Mouse (Mus musculus): Measurements from ENCODE around the gene Gngt2. TPM values are rescaled to one million over a fixed set of nuclear protein-coding genes. Genes with fewer than 3 reads are reported as not detected.
A peak's percentile ranks its signal among the peaks of the same experiment; 100 is the strongest.

Gngt2 gene
- polyA plus RNA-seq, 1 experiment from 2014 or later, result 8.9 TPM

DNA sequence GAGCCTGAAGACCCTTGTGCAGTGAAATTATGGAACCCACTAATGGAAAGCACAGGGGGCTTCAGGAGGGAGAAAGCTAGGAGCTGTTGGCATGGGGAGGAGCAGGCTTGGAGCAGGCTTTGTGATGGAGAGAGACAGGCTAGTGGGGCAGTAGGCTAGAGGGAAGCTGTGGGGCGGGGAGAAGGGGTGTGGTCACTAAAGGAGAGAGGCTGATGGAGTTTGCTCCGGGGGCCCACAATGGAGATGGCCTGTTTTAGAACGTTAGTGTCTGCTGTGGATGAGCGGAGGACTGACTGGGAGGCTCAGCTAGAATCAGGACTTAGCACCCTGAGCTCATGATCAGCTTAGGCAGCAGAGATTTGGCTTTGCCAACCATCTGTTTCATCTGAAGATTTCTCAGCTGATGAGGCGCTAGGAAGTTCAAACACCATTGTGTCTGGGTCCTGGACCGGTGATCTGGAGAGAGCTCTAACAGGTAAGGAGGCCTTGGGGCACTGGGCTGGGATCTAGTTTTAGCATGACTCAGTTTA, 6.5 kb downstream of the Gngt2 start:
- Histone ChIP-seq H3K4me2 (replicated peaks) (no peak overlapping the region), H3K27ac (no peak overlapping the region), H3K27me3 (0 out of 2 replicates have a peak, but pooled peaks cover 7% of the 10 kb centered on the region), H3K9me3 (no peaks in the 10 kb centered on the region), H3K4me1 (peaks cover 8% of the 10 kb centered on the region; the same call in 1 of the 2 replicates), H3K9ac (no peak overlapping the region), H3K4me3 (no peak overlapping the region), H3K36me3 (no peaks in the 10 kb centered on the region)
- WGBS, result 63% methylated on average over 6 of the region's 6 CpGs
- no peak for ATAC-seq (ENCODE audit: insufficient number of reproducible peaks, insufficient read depth, low FRiP score, low TSS enrichment)

DNA sequence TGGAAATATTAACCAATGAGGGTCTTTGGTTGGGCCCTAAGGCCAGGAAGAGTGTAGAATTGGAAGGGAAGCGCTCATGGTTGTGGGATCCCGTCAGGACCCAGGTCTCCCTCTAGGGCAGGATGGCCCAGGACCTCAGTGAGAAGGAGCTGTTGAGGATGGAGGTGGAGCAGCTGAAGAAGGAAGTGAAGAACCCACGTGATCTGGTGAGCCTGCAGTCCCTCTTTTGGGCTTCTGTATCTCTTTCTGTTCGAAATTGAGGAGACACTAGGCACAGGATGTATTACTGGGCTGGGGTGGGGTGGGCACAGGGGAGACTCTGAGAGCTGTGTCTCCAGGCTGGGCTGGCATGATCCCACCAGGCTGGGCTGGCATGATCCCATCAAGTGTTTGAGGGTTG, 7.9 kb downstream of the Gngt2 start:
- no peak for ATAC-seq (ENCODE audit: insufficient number of reproducible peaks, insufficient read depth, low FRiP score, low TSS enrichment)

DNA sequence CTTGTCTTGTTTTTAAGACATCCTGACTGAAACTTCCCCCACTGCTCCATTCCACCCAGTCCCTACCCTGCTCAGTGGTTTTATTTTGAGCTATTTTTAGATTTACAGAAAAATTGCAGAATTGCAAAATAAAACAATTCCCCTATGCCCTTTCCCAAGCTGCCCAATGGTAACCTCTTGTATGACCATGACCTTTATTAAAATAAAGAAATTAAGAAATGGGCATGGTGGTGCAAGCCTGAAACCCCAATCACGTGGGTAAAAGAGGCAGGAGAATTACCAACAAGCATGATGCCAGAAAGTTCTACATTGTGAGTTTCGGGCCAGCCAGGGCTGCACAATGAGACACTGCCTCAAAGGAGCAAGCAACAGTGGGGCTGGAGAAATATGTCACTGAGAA, 13.9 kb downstream of the Gngt2 start:
- no peak overlapping the region for H3K9ac ChIP-seq
- no peaks in the 10 kb centered on the region for H3K27me3 ChIP-seq
- H3K4me1 ChIP-seq, result no peaks in the 10 kb centered on the region
- H3K9me3 ChIP-seq, result no peaks in the 10 kb centered on the region
- H3K4me3 ChIP-seq, result no peak overlapping the region
- H3K27ac ChIP-seq, result no peak overlapping the region
- ATAC-seq (ENCODE audit: insufficient number of reproducible peaks, insufficient read depth, low FRiP score, low TSS enrichment), result no peak
- 71% methylated on average over 2 of the region's 2 CpGs for WGBS
- H3K36me3 ChIP-seq, result no peaks in the 10 kb centered on the region
- no peak overlapping the region for H3K4me2 ChIP-seq (replicated peaks)

More for the DNA sequence above, 7.9 kb downstream of the Gngt2 start:
- Histone ChIP-seq H3K4me2 (replicated peaks) (no peak overlapping the region), H3K4me3 (no peak overlapping the region), H3K36me3 (no peaks in the 10 kb centered on the region), H3K9ac (no peak overlapping the region), H3K4me1 (peaks cover 8% of the 10 kb centered on the region; the same call in 1 of the 2 replicates), H3K9me3 (no peaks in the 10 kb centered on the region), H3K27me3 (0 out of 2 replicates have a peak, but pooled peaks cover 7% of the 10 kb centered on the region), H3K27ac (no peak overlapping the region)
- 72% methylated on average over 4 of the region's 4 CpGs for WGBS

DNA sequence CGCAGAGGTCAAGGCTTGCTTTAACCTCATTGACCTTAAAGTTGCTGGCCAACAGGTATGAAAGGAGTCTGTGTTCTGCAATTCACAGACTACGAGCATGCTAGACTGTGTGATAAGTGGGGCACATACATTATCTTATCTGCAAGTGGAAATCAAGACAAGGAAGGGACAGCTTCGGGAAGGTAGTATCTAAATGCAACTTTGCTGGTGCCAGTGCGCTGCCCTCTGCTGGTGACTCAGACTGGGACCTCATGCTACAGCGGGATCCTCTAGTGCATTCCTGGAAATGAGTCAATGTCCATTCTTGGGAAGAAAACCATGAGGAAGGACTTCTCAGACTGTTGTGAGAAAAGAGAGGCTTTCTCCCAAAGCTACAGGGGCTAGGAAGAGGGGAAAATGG, 16.7 kb downstream of the Gngt2 start:
- no peak overlapping the region for H3K4me2 ChIP-seq (replicated peaks)
- H3K9me3 ChIP-seq, result no peaks in the 10 kb centered on the region
- no peaks in the 10 kb centered on the region for H3K4me1 ChIP-seq
- H3K9ac ChIP-seq, result no peak overlapping the region
- WGBS, result 61% methylated on average over 5 of the region's 5 CpGs
- H3K27ac ChIP-seq, result no peak overlapping the region
- no peak overlapping the region for H3K4me3 ChIP-seq
- H3K27me3 ChIP-seq, result no peaks in the 10 kb centered on the region
- no peak for ATAC-seq (ENCODE audit: insufficient number of reproducible peaks, insufficient read depth, low FRiP score, low TSS enrichment)
- no peaks in the 10 kb centered on the region for H3K36me3 ChIP-seq

DNA sequence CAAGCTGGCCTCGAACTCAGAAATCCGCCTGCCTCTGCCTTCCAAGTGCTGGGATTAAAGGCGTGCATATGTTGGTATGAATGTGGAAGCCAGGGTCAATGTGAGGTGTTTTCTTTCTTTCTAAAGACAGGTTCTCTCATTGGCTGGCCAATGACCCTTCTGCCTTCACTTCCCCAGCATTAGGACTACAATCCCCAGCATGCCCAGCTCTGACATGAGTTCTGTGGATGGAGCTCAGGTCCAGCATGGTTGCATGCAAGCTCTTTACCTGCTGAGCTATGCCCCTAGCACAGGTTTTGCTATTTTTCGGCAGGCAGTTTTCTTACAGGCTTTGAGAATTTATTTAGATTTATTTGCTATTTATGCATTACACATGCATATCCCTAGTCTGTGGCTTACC, 20.3 kb downstream of the Gngt2 start:
- 76% methylated on average over 4 of the region's 4 CpGs for WGBS
- ATAC-seq (ENCODE audit: insufficient number of reproducible peaks, insufficient read depth, low FRiP score, low TSS enrichment), result no peak
- Histone ChIP-seq H3K4me3 (no peak overlapping the region), H3K27me3 (no peaks in the 10 kb centered on the region), H3K9me3 (no peaks in the 10 kb centered on the region), H3K27ac (no peak overlapping the region), H3K9ac (no peak overlapping the region), H3K36me3 (no peaks in the 10 kb centered on the region), H3K4me2 (replicated peaks) (peak overlapping the region; percentile 62; the same call in 1 of the 2 replicates), H3K4me1 (peaks cover 8% of the 10 kb centered on the region; the same call in 1 of the 2 replicates)

DNA sequence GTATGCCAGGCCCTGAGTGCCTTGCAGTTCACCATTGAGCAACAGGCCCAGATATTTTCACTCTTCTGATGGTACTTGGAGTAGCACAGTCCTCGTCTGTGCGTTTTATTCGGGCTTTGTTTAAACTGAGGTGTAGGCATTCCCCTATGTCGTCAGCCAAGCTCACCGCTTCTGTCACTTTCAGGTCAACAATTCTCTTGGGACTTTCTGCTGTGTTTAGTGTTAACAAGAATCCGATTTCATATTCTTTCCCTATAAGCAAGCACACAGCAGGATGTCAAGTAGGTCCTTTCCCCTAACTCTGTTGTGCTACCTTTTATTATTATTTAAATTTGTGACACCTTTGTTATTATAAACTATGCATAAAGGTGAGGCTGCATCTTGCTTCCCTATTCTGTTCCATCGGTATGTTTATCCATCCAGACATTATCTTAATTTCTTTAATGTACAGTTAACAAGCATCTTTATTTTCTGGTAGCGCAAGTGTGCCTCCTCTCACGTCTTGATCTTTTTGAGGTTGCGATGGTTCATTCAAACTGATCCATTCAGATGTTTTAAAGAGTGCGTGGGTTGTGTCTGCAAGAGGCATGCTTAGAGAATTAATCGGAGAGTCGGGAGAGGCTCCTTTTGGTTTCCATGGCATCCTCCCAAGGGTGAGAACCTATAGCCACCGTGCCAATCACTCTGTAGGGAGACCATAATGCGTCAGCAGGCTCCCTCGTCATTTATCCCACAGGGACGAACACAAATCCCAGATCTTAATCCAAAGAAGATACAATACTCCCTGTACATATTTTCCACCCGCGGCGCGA, 20.9 kb downstream of the Gngt2 start:
- 19% methylated on average over 21 of the region's 21 CpGs for WGBS
- ATAC-seq (ENCODE audit: insufficient number of reproducible peaks, insufficient read depth, low FRiP score, low TSS enrichment), result no peak
- Histone ChIP-seq H3K9me3 (no peaks in the 10 kb centered on the region), H3K4me1 (peaks cover 8% of the 10 kb centered on the region; the same call in 1 of the 2 replicates), H3K9ac (peak overlapping the region; percentile 51; the same call in 1 of the 2 replicates), H3K27ac (peak overlapping the region; percentile 92), H3K4me2 (replicated peaks) (peak overlapping the region; percentile 62), H3K27me3 (no peaks in the 10 kb centered on the region), H3K4me3 (peak overlapping the region; percentile 67), H3K36me3 (no peaks in the 10 kb centered on the region)

DNA sequence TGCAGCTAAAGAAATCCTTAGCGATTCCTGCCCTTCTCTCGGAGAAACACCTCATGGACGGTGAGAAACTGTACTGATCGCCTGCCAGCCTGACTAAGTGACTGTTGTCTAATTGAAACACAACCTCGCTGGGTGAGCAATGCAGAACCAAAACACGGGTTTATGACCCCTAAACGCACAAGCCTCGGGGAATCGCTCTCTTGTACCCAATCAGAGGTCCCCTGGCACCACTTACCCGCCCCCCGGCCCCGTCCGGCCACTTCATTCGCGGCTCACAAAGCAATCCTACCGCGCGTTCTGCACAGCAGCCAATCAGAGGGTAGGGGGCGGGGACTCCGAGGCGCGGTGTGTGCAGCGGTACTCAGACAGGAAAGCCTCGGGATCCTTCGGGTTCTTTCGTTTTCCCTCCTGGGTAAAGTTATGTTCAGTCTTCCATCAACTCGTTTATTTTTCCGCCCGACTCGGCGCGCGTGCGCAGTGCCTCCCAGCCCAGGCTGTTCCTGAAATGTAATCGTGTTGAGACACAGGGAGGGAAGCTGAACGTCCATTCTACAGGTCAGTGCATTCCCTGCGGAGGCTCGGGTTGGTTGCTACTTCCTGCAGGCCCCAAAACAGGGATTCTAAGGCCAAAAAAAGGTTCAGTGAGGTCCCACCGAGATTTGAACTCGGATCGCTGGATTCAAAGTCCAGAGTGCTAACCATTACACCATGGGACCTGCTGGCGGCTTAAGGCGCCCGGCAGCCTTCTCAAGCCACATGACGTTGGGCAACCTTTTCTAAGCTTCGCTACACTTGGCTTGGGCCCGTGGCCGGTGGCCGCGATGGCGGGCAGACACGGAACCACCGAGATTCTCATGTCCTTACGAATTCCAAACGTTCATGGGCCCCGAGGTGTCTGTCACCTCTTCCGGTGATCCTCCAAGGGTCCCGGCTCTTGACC, 21.8 kb downstream of the Gngt2 start:
- peak overlapping the region; percentile 51 for H3K9ac ChIP-seq
- H3K9me3 ChIP-seq, result no peaks in the 10 kb centered on the region
- WGBS, result under 1% methylated on average over 58 of the region's 58 CpGs

DNA sequence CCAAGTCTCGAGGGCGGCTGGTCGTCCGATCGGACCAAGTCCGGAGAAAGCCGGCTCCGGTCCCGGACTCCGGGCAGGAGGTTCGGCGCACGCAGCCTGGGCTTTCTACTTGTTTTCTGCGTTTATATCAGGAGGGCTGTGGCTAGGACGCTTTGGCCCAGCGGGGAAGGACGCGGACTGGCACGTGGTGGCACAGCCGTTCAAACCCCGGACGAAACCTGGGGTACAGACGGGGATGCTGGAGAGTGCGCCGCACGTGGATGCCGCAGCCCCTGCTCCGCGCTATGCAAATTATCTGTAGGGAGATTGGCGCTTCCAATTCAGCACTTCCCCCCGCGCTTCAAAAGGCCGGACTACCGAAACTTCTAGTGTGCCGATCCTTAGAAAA, 22.4 kb downstream of the Gngt2 start:
- Histone ChIP-seq H3K4me3 (peak overlapping the region; percentile 67), H3K4me2 (replicated peaks) (peak overlapping the region; percentile 62), H3K27me3 (no peaks in the 10 kb centered on the region), H3K27ac (peak overlapping the region; percentile 92), H3K9ac (peak overlapping the region; percentile 51), H3K9me3 (no peaks in the 10 kb centered on the region), H3K36me3 (no peaks in the 10 kb centered on the region), H3K4me1 (peaks cover 8% of the 10 kb centered on the region; the same call in 1 of the 2 replicates)
- under 1% methylated on average over 35 of the region's 35 CpGs for WGBS
- ATAC-seq (ENCODE audit: insufficient number of reproducible peaks, insufficient read depth, low FRiP score, low TSS enrichment), result peak; percentile 65

More for the DNA sequence above, 21.8 kb downstream of the Gngt2 start:
- Histone ChIP-seq H3K4me1 (peaks cover 8% of the 10 kb centered on the region; the same call in 1 of the 2 replicates), H3K4me2 (replicated peaks) (peak overlapping the region; percentile 62), H3K27me3 (no peaks in the 10 kb centered on the region), H3K36me3 (no peaks in the 10 kb centered on the region), H3K4me3 (peak overlapping the region; percentile 67), H3K27ac (peak overlapping the region; percentile 92)
- peak; percentile 95 for ATAC-seq (ENCODE audit: insufficient number of reproducible peaks, insufficient read depth, low FRiP score, low TSS enrichment)

DNA sequence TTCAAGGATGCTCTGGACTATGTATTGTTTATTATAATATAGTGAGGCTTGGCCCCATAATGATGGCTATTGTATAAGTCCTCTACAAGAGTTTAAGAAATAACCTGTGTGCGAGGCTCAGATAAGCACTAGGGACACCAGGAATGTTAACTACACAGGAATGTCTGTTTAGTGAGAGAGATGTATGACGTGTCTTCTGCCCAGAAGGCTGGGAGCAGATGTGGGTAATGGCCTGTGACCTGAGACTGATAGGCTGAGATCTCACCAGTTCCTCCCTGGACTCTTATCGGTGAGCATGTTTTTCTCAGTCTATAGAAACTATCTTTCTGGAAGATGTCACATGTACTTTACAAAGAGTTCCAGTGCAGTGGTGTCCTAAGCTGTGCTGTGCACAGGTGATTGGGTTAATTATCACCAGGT, 23.1 kb downstream of the Gngt2 start:
- H3K36me3 ChIP-seq, result no peaks in the 10 kb centered on the region
- peak overlapping the region; percentile 51 for H3K9ac ChIP-seq
- H3K4me1 ChIP-seq, result peaks cover 8% of the 10 kb centered on the region; the same call in 1 of the 2 replicates
- H3K4me3 ChIP-seq, result peak overlapping the region; percentile 67
- peak overlapping the region; percentile 92; the same call in 1 of the 2 replicates for H3K27ac ChIP-seq
- peak overlapping the region; percentile 62 for H3K4me2 ChIP-seq (replicated peaks)
- H3K27me3 ChIP-seq, result no peaks in the 10 kb centered on the region
- no peaks in the 10 kb centered on the region for H3K9me3 ChIP-seq
- ATAC-seq (ENCODE audit: insufficient number of reproducible peaks, insufficient read depth, low FRiP score, low TSS enrichment), result no peak
- 24% methylated on average over 3 of the region's 3 CpGs for WGBS

DNA sequence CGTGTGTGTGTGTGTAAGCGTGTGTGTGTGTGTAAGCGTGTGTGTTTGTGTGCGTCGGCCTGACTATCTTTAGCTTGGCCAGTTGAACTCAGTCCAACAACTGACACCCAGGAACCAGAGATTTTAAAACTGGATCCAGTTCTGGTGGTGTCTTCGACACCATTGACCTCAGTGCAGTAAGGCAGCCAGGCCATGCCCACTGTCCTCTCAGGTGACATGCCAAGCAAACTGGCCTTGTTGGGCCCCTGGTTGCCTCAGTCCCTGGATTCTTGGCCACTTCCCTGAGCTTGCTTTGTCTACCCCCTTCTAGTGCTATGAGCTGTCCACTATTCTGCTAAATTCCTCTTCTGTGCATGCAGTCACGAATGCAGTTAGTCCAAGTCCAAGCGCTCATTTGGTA, 24.4 kb downstream of the Gngt2 start:
- peaks cover 8% of the 10 kb centered on the region; the same call in 1 of the 2 replicates for H3K4me1 ChIP-seq
- no peak overlapping the region for H3K4me2 ChIP-seq (replicated peaks)
- no peaks in the 10 kb centered on the region for H3K36me3 ChIP-seq
- 91% methylated on average over 8 of the region's 8 CpGs for WGBS
- H3K9me3 ChIP-seq, result no peaks in the 10 kb centered on the region
- ATAC-seq (ENCODE audit: insufficient number of reproducible peaks, insufficient read depth, low FRiP score, low TSS enrichment), result no peak
- H3K9ac ChIP-seq, result no peak overlapping the region
- H3K27ac ChIP-seq, result no peak overlapping the region
- H3K4me3 ChIP-seq, result no peak overlapping the region
- no peaks in the 10 kb centered on the region for H3K27me3 ChIP-seq

DNA sequence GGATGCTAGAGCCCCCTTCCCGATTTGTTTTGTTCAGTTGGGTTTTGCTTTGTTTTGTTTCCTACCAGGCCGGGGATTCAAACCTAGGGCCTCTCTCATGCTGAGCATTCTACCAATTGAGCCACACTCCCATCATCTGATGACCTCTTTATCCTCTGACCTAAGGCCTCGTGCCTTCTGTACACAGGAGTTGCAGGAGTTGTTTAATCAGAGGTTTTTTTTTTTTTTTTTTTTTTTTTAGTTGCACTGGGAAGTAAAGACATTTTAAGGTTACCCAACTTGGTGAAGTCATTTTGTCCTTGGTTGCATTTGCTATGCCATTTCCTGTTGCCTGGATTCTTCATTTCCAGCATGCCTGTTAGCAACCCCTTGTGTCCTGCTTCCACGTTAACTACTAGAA, 32.4 kb downstream of the Gngt2 start:
- H3K27me3 ChIP-seq, result no peaks in the 10 kb centered on the region
- H3K36me3 ChIP-seq, result no peaks in the 10 kb centered on the region
- WGBS, result 76% methylated on average over 4 of the region's 4 CpGs
- H3K9ac ChIP-seq, result no peak overlapping the region
- no peak for ATAC-seq (ENCODE audit: insufficient number of reproducible peaks, insufficient read depth, low FRiP score, low TSS enrichment)
- no peaks in the 10 kb centered on the region for H3K9me3 ChIP-seq
- no peaks in the 10 kb centered on the region for H3K4me1 ChIP-seq
- H3K4me2 ChIP-seq (replicated peaks), result no peak overlapping the region
- no peak overlapping the region for H3K4me3 ChIP-seq
- H3K27ac ChIP-seq, result no peak overlapping the region

All from embryonic facial prominence, embryonic 12.5 days (tissue).